Mouse (Mus musculus) cerebellum, adult 2 months (tissue): ENCODE data around the gene Atad3a. TPM values are rescaled to one million over a fixed set of nuclear protein-coding genes. Genes with fewer than 3 reads are reported as not detected.

ENCODE experiments used
- DNase-seq, 2 experiments: peaks; one replicate each; pipeline ENCODE4 v3.0.0; 2021
- H3K27ac ChIP-seq: fragments of 200-500 bp; 2 replicates; pipeline ENCODE4 v1.5.1; 2012; ENCODE audit warnings: low read length, control low read depth, inconsistent platforms; ENCODE audit not compliant: insufficient read depth
- H3K27me3 ChIP-seq: fragments of 200-500 bp; 2 replicates; pipeline ENCODE4 v1.6.1; 2012; ENCODE audit warnings: inconsistent platforms, mild to moderate bottlenecking, low read length, moderate library complexity; ENCODE audit not compliant: control insufficient read depth, insufficient read depth
- H3K4me1 ChIP-seq: fragments of 200-500 bp; 2 replicates; pipeline ENCODE4 v1.6.1; 2011; ENCODE audit warnings: low read length; ENCODE audit not compliant: control insufficient read depth, insufficient read depth
- H3K4me3 ChIP-seq: fragments of 200-500 bp; replicated peaks from 2 replicates; pipeline ENCODE3; 2011; ENCODE audit warnings: mild to moderate bottlenecking, low read depth, low read length, control low read depth; ENCODE audit not compliant: insufficient read depth
- CTCF ChIP-seq: fragments of 200-500 bp; IDR thresholded peaks from 2 replicates; pipeline ENCODE4 v1.5.1; 2011; ENCODE audit warnings: low read depth, mild to moderate bottlenecking, control low read depth, low read length, moderate library complexity, borderline replicate concordance; ENCODE audit not compliant: insufficient read depth
- POLR2A ChIP-seq: fragments of 200-500 bp; IDR thresholded peaks from 2 replicates; pipeline ENCODE4 v1.6.1; 2011; ENCODE audit warnings: low read length, control low read depth, borderline replicate concordance; ENCODE audit not compliant: insufficient read depth
- WGBS: fragments of 180-500 bp; shearing (Covaris S2); methylation state at CpG from one replicate; pipeline ENCODE4 v1.1.7; 2018; 5-methylcytosine and 5-hydroxymethylcytosine counted together
- polyA plus RNA-seq: library from polyadenylated mRNA; depleted of rRNA; stranded (reverse); fragments of >200 nt; gene quantifications from 2 replicates; pipeline ENCODE4 v1.2.3, GENCODE M21; 2012; rRNA removed

Atad3a gene
- polyA plus RNA-seq, 1 experiment = 114 TPM

GRCm38 (mm10) chr4:155694111-155694481 is 66.8 kb downstream of the Atad3a start, which contains the start of gene Fndc10:
Fndc10 (plus strand) TSS chr4:155694342.
- peak within 1 kb of the TSS; percentile 57 for H3K4me3 ChIP-seq
- TF ChIP-seq POLR2A = 0 out of 2 replicates have a peak, but pooled peaks have one; percentile 43
- TF ChIP-seq CTCF = no peak; the same call in 1 of the 2 replicates
- peaks cover 29% of the 10 kb centered on the region for H3K4me1 ChIP-seq
- peak; percentile 90 for DNase-seq
- peak within 1 kb of the TSS; percentile 96 for H3K27ac ChIP-seq
- 1% methylated on average over 38 of the region's 47 CpGs for WGBS
- H3K27me3 ChIP-seq = no peaks in the 10 kb centered on the region

- TF ChIP-seq CTCF = no peak
- no peak for TF ChIP-seq POLR2A
Observed at GRCm38 (mm10) chr4:155692421-155692820, 68.5 kb downstream of the Atad3a start.

More at GRCm38 (mm10) chr4:155692421-155692820, 68.5 kb downstream of the Atad3a start:
- H3K27me3 ChIP-seq = no peaks in the 10 kb centered on the region
- peak overlapping the region; percentile 24; the same call in 1 of the 2 replicates for H3K27ac ChIP-seq
- 82% methylated on average over 3 of the region's 3 CpGs for WGBS
- no peak overlapping the region for H3K4me3 ChIP-seq
- DNase-seq = no peak
- peaks cover 25% of the 10 kb centered on the region for H3K4me1 ChIP-seq

Other genes with a start within 250 kb of the Atad3a start
- 59.0 and 60.2 TPM in 2 replicates for gene Nadk, start 198.7 kb downstream of the Atad3a start, polyA plus RNA-seq
- gene Slc35e2, start 159.7 kb downstream of the Atad3a start, polyA plus RNA-seq = 20.3 and 20.5 TPM in 2 replicates
- 57.8 and 63.7 TPM in 2 replicates for gene Cdk11b, start 136.2 kb downstream of the Atad3a start, polyA plus RNA-seq
- not detected in 2 replicates for gene Gm10563, start 115.7 kb downstream of the Atad3a start, polyA plus RNA-seq
- gene Mmp23, start 107.7 kb downstream of the Atad3a start, polyA plus RNA-seq = 38.1 and 39.4 TPM in 2 replicates
- gene Mib2, start 91.9 kb downstream of the Atad3a start, polyA plus RNA-seq = 146 and 152 TPM in 2 replicates
- 112 and 114 TPM in 2 replicates for gene Fndc10, start 66.8 kb downstream of the Atad3a start, polyA plus RNA-seq
- 141 and 152 TPM in 2 replicates for gene Ssu72, start 56.3 kb downstream of the Atad3a start, polyA plus RNA-seq
- 123 and 133 TPM in 2 replicates for gene Tmem240, start 26.3 kb downstream of the Atad3a start, polyA plus RNA-seq
- gene Vwa1, start 13.6 kb upstream of the Atad3a start, polyA plus RNA-seq = 33.8 and 35.4 TPM in 2 replicates
- 61.7 and 81.7 TPM in 2 replicates for gene Tmem88b, start 24.8 kb upstream of the Atad3a start, polyA plus RNA-seq
- gene Ankrd65, start 29.3 kb upstream of the Atad3a start, polyA plus RNA-seq = 0.13 and 0.16 TPM in 2 replicates
- 109 TPM in 2 replicates for gene Mrpl20, start 41.8 kb upstream of the Atad3a start, polyA plus RNA-seq
- 171 and 172 TPM in 2 replicates for gene Ccnl2, start 51.4 kb upstream of the Atad3a start, polyA plus RNA-seq
- gene Aurkaip1, start 70.2 kb upstream of the Atad3a start, polyA plus RNA-seq = 155 and 159 TPM in 2 replicates
- gene Mxra8, start 78.6 kb upstream of the Atad3a start, polyA plus RNA-seq = 23.8 and 29.7 TPM in 2 replicates
- gene Dvl1, start 86.3 kb upstream of the Atad3a start, polyA plus RNA-seq = 160 and 163 TPM in 2 replicates
- gene Tas1r3, start 102.3 kb upstream of the Atad3a start, polyA plus RNA-seq = 0.87 and 1.0 TPM in 2 replicates
- 40.5 and 45.1 TPM in 2 replicates for gene Cptp, start 108.3 kb upstream of the Atad3a start, polyA plus RNA-seq
- 50.1 and 52.2 TPM in 2 replicates for gene Ints11, start 108.5 kb upstream of the Atad3a start, polyA plus RNA-seq
- 69.9 and 70.1 TPM in 2 replicates for gene Pusl1, start 130.7 kb upstream of the Atad3a start, polyA plus RNA-seq
- gene Acap3, start 130.7 kb upstream of the Atad3a start, polyA plus RNA-seq = 98.5 and 99.2 TPM in 2 replicates
- gene Ube2j2, start 182.7 kb upstream of the Atad3a start, polyA plus RNA-seq = 78.4 and 83.8 TPM in 2 replicates
- gene C1qtnf12, start 201.2 kb upstream of the Atad3a start, polyA plus RNA-seq = 16.8 and 22.1 TPM in 2 replicates
- gene B3galt6, start 231.6 kb upstream of the Atad3a start, polyA plus RNA-seq = 10.8 and 11.4 TPM in 2 replicates
- 136 and 142 TPM in 2 replicates for gene Sdf4, start 231.8 kb upstream of the Atad3a start, polyA plus RNA-seq